Mouse (Mus musculus) erythroblast, adult 5-6 weeks (primary cell): ENCODE measurements around the gene Spag8. TPM values are rescaled to one million over a fixed set of nuclear protein-coding genes. Genes with fewer than 3 reads are reported as not detected.

Experiments
- ATAC-seq: replicated peaks from 2 replicates; pipeline ENCODE4 v1.8.0; 2016; ENCODE audit warnings: moderate number of reproducible peaks, mild to moderate bottlenecking, moderate TSS enrichment, inconsistent platforms; ENCODE audit not compliant: poor library complexity, low FRiP score, severe bottlenecking
- total RNA-seq, 2 experiments: library from RNA; stranded (forward) in 1 of 2; stranded (reverse) in 1 of 2; fragments of 150-400 nt in 1 of 2; fragments of 200-764, 138-1000 nt in 1 of 2; gene quantifications; 2 replicates each; pipeline versions ENCODE4 v1.2.3 to v1.2.4; 2015 to 2017; ENCODE audit warnings: low replicate concordance in 2 of 2

The Spag8 gene
- total RNA-seq, 2 experiments from 2014 or later, result not detected

- ATAC-seq, result no peak
Observed at GRCm38 (mm10) chr4:43655656-43656338, 2.4 kb upstream of the Spag8 start.

- no peak for ATAC-seq
Observed at GRCm38 (mm10) chr4:43652726-43653125, 668 bp downstream of the Spag8 start.

- no peak for ATAC-seq
Observed at GRCm38 (mm10) chr4:43649783-43650182, 3.6 kb downstream of the Spag8 start.

- no peak for ATAC-seq
Observed at GRCm38 (mm10) chr4:43640491-43640890, 12.9 kb downstream of the Spag8 start.

GRCm38 (mm10) chr4:43640076-43640475 lies 13.3 kb downstream of the Spag8 start:
- no peak for ATAC-seq

- ATAC-seq, result no peak
Observed at GRCm38 (mm10) chr4:43636751-43637150, 16.6 kb downstream of the Spag8 start.

GRCm38 (mm10) chr4:43634621-43635374 lies 18.6 kb downstream of the Spag8 start:
- no peak for ATAC-seq

- no peak for ATAC-seq
Observed at GRCm38 (mm10) chr4:43633736-43634135, 19.7 kb downstream of the Spag8 start.

GRCm38 (mm10) chr4:43633296-43633695 lies 20.1 kb downstream of the Spag8 start:
- no peak for ATAC-seq

GRCm38 (mm10) chr4:43631956-43632920 lies 21.2 kb downstream of the Spag8 start:
- ATAC-seq, result no peak

- ATAC-seq, result no peak
Observed at GRCm38 (mm10) chr4:43631046-43631955, 22.1 kb downstream of the Spag8 start, which contains the start of gene Npr2. Npr2 (plus strand) TSS chr4:43631935.

- ATAC-seq, result no peak
Observed at GRCm38 (mm10) chr4:43630671-43631045, 22.7 kb downstream of the Spag8 start.

GRCm38 (mm10) chr4:43630030-43630581 lies 23.3 kb downstream of the Spag8 start:
- ATAC-seq, result peak; percentile 81

GRCm38 (mm10) chr4:43629106-43629817 lies 24.1 kb downstream of the Spag8 start:
- ATAC-seq, result no peak; the same call in 1 of the 2 replicates

- no peak for ATAC-seq
Observed at GRCm38 (mm10) chr4:43620146-43620778, 33.1 kb downstream of the Spag8 start.

- peak; percentile 72 for ATAC-seq
Observed at GRCm38 (mm10) chr4:43613060-43613730, 40.2 kb downstream of the Spag8 start.

GRCm38 (mm10) chr4:43612534-43612933 lies 40.9 kb downstream of the Spag8 start:
- ATAC-seq, result peak; percentile 57; the same call in 1 of the 2 replicates
